Mouse (Mus musculus): Measurements from ENCODE around the gene Mthfd2.

The Mthfd2 gene

GRCm38 (mm10) chr6:83327591-83328190 is 2.0 kb upstream of the Mthfd2 start:
- no peak for DNase-seq

GRCm38 (mm10) chr6:83326761-83327160 is 1.1 kb upstream of the Mthfd2 start:
- no peak for DNase-seq

GRCm38 (mm10) chr6:83326394-83326736 is 657 bp upstream of the Mthfd2 start:
- no peak for DNase-seq

DNA sequence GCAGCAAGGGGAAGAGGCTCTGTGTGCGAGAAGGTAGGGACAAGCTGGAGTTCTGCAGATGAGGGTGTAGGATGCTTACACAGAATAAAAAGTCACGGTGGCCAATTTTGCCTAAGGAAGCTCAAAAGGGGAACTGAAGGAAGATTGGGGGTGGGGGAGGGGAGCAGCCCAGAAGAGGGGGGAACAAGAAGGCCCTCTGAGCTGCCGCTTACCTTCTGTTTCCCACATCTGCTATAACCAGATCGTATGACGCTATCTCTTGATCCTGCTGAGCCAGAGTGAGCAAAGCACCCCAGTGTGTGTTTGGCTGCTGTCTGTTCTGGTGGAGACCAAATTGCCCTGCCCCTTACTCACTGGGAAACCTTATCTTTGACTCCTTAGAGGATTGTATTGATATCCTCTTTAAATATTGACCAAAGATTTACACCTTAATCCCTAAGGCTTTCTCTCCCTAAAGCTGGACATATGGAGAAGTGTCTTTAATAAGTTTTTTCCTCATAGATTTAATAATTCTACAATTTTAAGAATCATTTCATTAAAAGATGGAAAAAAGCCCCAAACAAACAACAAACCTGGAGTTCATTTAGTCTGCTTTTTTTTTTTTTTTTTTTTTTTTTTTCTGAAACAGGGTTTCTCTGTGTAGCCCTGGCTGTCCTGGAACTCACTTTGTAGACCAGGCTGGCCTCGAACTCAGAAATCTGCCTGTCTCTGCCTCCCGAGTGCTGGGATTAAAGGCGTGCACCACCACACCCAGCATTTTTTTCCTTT is 1.9 kb downstream of the Mthfd2 start:
- DNase-seq: no peak

DNA sequence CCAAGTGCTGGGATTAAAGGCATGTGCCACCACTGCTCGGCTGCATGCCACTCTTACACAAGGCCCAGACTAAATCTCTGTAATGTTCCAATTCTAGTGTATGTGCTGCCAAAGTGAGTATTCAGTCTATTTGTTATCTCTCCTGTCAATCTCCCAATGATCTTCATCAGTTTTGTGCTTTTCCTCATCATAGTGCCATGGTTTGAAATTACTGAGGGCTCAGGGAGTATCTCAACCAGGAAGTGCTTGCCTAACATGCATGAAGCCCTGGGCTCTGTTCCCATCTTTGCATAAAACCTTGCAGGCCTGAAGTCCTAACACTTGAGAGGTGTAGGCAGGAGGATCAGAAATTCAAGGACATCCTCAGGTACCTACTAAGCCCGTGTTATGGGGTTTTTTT is 2.9 kb downstream of the Mthfd2 start:
- no peak for DNase-seq

DNA sequence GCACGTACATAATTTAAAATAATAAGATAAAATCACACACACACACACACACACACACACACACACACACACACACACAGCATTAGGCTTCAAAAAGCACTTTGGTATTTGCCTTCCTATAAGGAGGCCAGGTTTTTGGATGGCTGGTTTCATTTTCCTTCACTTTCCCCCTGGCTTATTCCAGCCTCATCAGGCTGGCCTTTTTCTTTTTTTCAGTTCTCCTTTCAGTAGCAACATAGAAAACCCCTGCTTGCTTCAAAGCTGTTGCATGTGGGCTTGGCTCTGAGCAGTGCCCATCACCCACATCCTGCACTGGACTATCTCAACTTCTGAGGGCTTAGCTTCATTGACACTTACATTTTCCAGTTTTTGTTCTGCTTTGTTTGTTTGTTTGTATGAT is 3.8 kb downstream of the Mthfd2 start:
- no peak for DNase-seq

- DNase-seq: peak; percentile 91
These were observed 8.5 kb downstream of the Mthfd2 start for GRCm38 (mm10) chr6:83317108-83317741.

DNA sequence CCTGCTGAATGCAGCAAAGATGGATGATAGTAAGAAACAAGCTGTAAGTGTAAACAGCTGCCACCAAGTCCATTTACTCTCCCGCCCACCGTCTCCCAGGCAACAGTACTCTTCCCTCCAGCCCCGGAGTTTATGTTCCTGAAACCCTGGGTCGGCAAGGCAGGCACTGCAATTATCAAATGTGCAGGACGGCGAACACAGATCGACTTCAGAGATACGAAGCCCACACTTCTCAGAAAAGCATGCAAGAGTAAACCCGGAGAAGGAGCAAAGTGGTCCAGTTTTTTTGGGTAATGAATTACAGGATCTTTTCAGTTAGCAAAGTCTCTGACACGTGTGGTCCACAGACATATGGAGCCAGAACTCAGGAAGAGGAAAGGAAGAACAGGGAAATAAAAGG is 9.7 kb downstream of the Mthfd2 start:
- no peak for DNase-seq

- no peak for DNase-seq
These were observed 10.4 kb downstream of the Mthfd2 start for GRCm38 (mm10) chr6:83315293-83315692.

- no peak for DNase-seq
These were observed 13.2 kb downstream of the Mthfd2 start for GRCm38 (mm10) chr6:83312514-83312913.

DNA sequence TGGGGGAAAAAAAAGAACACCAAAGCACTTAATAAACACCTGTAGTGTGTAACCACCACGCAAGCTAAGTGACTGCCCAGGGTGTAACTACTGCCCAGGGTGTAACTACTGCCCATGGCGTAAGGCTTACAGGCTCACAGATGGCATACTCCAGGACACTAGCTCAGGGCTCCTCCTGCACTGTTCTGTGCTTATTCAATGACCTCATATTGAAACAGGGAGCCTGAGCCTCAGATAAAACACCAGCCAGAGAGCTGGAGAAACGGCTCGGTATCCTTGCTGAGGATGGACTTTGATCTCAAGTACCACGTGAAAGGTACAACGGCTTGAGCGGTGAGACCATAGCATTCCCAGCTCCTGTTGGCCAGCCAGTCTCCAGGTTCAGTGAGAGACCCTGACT is 13.7 kb downstream of the Mthfd2 start:
- no peak for DNase-seq

GRCm38 (mm10) chr6:83311206-83311605 is 14.5 kb downstream of the Mthfd2 start:
- DNase-seq: no peak

GRCm38 (mm10) chr6:83309017-83309416 is 16.7 kb downstream of the Mthfd2 start:
- no peak for DNase-seq

GRCm38 (mm10) chr6:83302264-83302663 is 23.4 kb downstream of the Mthfd2 start:
- no peak for DNase-seq

- no peak for DNase-seq
These were observed 24.4 kb downstream of the Mthfd2 start for GRCm38 (mm10) chr6:83301294-83301693.

- DNase-seq: no peak
These were observed 25.1 kb downstream of the Mthfd2 start for GRCm38 (mm10) chr6:83300447-83301229.

DNA sequence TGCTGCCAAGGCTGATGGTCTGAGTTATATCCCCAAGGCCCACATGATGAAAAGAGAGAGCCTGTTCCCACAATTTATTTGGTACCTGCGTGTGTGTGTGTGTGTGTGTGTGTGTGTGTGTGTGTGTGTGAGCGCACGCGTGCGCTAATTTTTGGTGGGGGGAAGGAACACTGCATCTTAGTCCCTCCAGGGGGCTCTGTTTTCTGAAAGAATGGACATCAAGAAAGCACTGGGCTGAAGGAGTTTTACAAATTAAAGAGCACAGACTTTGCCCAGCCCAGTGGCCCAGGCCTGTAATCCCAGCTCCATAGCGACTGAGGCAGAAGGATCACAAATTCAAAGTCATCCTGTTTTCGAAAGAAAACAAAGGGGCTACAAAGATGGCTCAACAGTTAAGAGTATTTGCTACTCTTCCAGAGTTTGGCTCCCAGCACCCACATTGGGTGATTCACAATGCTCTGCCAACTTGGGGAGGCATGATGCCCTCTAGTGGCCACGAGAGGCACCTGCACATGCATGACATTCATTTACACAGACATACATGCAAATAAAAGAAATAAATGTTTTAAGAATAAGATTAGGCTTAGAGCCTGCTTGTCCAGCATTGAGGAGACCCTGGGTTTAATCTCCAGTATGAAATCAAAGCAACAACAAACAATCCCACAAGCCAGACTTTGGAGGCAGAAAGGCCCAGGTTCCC is 45.3 kb downstream of the Mthfd2 start:
- DNase-seq: no peak

- DNase-seq: no peak
These were observed 46.8 kb downstream of the Mthfd2 start for GRCm38 (mm10) chr6:83278881-83279280.

DNA sequence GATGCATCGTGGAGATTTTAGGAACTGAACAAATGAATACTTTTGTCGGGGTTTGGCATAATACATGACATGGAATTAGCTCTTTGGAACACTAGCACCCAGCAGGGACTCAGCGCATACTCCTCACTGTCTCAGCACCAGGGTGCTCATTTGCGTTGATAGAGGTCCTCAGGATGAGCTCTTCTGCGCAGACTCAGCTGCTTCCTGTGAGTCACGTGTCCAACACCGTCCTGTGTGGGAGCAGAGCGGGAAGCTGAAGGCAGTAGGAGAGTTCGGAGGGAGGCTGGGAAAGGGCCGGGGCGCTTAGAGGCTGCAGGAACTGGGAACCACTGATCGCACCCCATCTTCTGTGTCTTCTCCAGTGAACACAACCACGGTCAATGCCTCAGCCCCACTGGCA is 48.6 kb downstream of the Mthfd2 start:
- no peak for DNase-seq

DNA sequence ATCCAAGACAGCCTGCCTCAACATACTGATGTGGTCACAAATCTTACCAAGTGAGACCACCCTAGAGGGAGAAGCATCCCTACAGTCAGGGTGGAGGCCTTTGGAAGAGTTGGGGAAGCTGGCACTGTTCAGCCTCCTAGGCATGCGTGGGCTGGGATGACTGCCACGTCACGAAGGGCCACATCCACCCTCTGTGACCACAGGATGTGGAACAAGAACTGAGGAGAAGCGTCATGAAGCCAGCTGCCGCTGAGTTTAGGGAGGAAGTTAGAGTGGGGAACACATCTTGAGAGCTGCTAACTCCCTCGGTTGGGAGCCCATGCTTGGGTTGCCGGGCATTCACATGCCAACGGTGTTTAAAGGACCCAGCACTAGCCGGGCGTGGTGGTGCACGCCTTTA is 52.0 kb downstream of the Mthfd2 start:
- no peak for DNase-seq

DNA sequence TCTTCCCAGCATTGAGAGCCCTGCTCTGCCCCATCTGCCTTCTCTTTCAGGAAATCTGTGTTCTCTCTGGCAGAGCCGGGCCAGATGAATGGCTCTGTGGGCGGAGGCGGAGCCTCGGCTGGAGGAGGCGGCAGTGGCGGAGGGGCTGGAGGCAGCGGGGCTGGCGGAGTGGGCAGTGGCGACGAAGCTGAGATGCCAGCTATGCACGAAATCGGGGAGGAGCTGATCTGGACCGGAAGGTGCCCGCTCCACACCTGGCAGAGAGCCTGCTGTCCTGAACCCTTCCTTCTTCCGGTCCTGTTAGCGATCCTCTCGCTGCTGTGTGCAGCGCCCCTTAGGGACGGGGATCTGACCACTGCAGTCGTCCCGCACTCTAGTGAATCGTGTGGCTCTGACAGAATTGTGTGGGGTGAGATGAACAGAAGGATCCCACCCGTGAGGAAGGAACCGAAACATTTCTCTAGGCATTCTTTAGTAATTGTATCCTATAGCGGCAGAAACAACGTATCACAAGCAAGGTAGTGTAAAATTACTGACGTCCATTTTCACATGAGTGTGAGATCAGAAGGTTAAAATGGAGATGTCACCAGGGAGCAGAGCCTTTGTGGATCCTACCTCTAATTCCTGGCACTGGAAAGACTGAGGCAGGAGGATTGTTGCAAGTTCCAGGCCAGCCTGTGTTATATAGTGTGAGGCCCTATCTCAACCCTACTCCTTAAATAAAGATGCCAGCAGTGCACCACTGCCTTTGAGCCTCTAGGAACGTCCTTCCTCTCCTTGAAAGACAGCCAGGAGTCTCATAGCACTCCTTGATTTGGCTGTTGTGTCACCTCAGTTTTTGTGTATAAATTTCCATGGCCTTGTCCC is 57.3 kb downstream of the Mthfd2 start:
- DNase-seq: peak; percentile 90

DNA sequence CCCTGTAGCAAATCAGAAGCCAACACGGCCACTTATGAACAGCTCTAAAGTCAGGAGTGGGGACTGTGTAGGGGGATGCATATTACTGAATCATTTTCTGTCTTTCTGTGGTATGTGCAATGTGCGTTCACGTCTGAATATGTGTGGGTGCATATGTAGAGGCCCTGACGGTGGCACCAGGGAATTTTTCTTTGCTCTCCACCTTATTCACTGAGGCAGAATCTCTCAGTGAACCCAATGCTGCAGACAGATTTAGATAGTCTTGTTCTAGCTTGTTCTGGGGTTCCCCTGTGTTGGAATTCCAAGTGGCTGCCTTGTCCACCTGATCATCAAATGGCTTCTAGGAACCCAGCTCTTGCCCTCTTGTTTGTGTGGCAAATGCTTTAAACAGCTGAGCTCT is 58.1 kb downstream of the Mthfd2 start:
- DNase-seq: no peak

Data from right cerebral cortex, postnatal 4 days (tissue).